Mouse (Mus musculus) hindbrain, embryonic 10.5 days (tissue): Measurements from ENCODE around the gene Pitx2. TPM values are rescaled to one million over a fixed set of nuclear protein-coding genes. Genes with fewer than 3 reads are reported as not detected.
A peak's percentile ranks its signal among the peaks of the same experiment; 100 is the strongest.

Experiments used
- DNase-seq: peaks from one replicate; pipeline ENCODE4 v3.0.0-alpha.2; 2017; ENCODE audit warnings: low spot score
- H3K27ac ChIP-seq: fragments of 300-500 bp; sonication (generic); 2 replicates; pipeline ENCODE4 v1.5.1; 2016; ENCODE audit warnings: mild to moderate bottlenecking, moderate library complexity
- H3K27me3 ChIP-seq: fragments of 300-500 bp; sonication (generic); 2 replicates; pipeline ENCODE4 v1.6.1; 2016; ENCODE audit warnings: mild to moderate bottlenecking; ENCODE audit not compliant: poor library complexity, insufficient read depth, severe bottlenecking
- H3K36me3 ChIP-seq: fragments of 300-500 bp; sonication (generic); 2 replicates; pipeline ENCODE4 v1.6.1; 2016; ENCODE audit warnings: mild to moderate bottlenecking, moderate library complexity
- H3K4me1 ChIP-seq: fragments of 300-500 bp; sonication (generic); replicated peaks from 2 replicates; pipeline ENCODE4 v1.6.1; 2016; ENCODE audit warnings: mild to moderate bottlenecking
- H3K4me3 ChIP-seq: fragments of 300-500 bp; sonication (generic); 2 replicates; pipeline ENCODE4 v1.5.1; 2016; ENCODE audit warnings: mild to moderate bottlenecking, moderate library complexity
- H3K9me3 ChIP-seq: fragments of 300-500 bp; sonication (generic); 2 replicates; pipeline ENCODE4 v1.6.1; 2016; ENCODE audit warnings: mild to moderate bottlenecking, moderate library complexity
- WGBS: fragments of 180-500 bp; shearing (Covaris S2); methylation state at CpG from one replicate; pipeline ENCODE4 v1.1.7; 2016; 5-methylcytosine and 5-hydroxymethylcytosine counted together
- polyA plus RNA-seq: library from polyadenylated mRNA; unstranded; fragments of >200 nt; fragmentation: Nextera tagmentation; extraction: Ambion mirVana; gene quantifications from 2 replicates; pipeline ENCODE4 v1.2.1, GENCODE M21; 2016

Pitx2 gene
- polyA plus RNA-seq, 1 experiment from 2014 or later = 21.1 TPM

DNA sequence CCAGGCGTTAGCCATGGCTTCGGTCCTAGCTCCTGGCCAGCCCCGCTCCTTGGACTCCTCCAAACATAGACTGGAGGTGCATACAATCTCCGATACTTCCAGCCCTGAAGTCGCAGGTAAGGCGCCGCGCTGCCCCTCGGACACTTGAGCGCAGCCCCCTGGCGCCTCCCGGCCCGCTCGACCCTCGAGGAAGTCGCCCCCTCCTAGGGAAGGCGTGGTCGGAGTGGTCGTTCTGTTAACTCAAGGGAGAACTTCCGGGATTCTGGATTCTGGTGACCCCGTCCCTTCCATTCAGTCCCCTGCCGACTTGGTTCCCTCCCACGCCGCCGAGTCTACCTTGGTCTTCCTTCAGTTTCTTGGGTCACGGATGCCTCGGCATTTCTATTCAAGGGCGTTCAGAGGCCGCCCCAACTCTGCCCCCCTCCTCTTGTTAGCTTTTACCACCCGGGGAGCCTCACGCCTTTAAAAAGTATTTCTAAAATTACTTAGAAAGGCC, 15.0 kb downstream of the Pitx2 start:
- Histone ChIP-seq H3K36me3 (no peaks in the 10 kb centered on the region), H3K27me3 (peaks cover 100% of the 10 kb centered on the region), H3K9me3 (no peaks in the 10 kb centered on the region), H3K27ac (no peak overlapping the region), H3K4me1 (peaks cover 44% of the 10 kb centered on the region), H3K4me3 (peak overlapping the region; percentile 63)
- peak; percentile 65 for DNase-seq
- under 1% methylated on average over 31 of the region's 31 CpGs for WGBS

GRCm38 (mm10) chr3:129215241-129215750, 15.6 kb downstream of the Pitx2 start:
- Histone ChIP-seq H3K36me3 (no peaks in the 10 kb centered on the region), H3K4me1 (peaks cover 44% of the 10 kb centered on the region), H3K4me3 (peak overlapping the region; percentile 63), H3K27ac (no peak overlapping the region), H3K9me3 (no peaks in the 10 kb centered on the region), H3K27me3 (peaks cover 100% of the 10 kb centered on the region)
- no peak for DNase-seq
- WGBS = 1% methylated on average over 26 of the region's 26 CpGs

GRCm38 (mm10) chr3:129215751-129216331, 16.2 kb downstream of the Pitx2 start:
- WGBS = under 1% methylated on average over 35 of the region's 35 CpGs
- peaks cover 100% of the 10 kb centered on the region for H3K27me3 ChIP-seq
- H3K36me3 ChIP-seq = no peaks in the 10 kb centered on the region
- H3K4me3 ChIP-seq = peak overlapping the region; percentile 63
- DNase-seq = peak; percentile 81
- peaks cover 49% of the 10 kb centered on the region for H3K4me1 ChIP-seq
- no peak overlapping the region for H3K27ac ChIP-seq
- no peaks in the 10 kb centered on the region for H3K9me3 ChIP-seq

DNA sequence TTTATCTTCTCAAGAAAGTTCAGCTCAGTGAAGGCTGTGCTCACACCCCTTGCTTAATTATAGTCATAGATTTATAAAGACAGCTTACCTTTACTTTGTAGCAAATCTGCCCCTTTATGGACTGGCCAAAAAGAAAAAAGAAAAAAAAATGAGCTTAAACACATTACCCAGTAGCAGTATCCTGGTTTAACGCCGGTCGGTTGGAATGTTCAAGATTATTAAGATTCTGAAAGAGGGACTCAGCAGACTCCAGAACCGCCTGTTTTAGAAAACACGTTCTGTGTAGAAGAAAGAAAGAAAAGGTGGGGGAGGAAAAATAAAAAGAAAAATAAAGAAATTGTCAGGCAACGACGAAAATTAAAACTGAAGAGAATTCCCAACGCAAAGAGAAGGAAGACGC, 16.8 kb downstream of the Pitx2 start:
- no peaks in the 10 kb centered on the region for H3K36me3 ChIP-seq
- no peak for DNase-seq
- 2% methylated on average over 9 of the region's 9 CpGs for WGBS
- peaks cover 100% of the 10 kb centered on the region for H3K27me3 ChIP-seq
- H3K4me1 ChIP-seq = peaks cover 50% of the 10 kb centered on the region
- no peak overlapping the region for H3K4me3 ChIP-seq
- H3K9me3 ChIP-seq = no peaks in the 10 kb centered on the region
- H3K27ac ChIP-seq = no peak overlapping the region

- peaks cover 50% of the 10 kb centered on the region for H3K4me1 ChIP-seq
- H3K27me3 ChIP-seq = peaks cover 100% of the 10 kb centered on the region
- under 1% methylated on average over 34 of the region's 34 CpGs for WGBS
- H3K9me3 ChIP-seq = no peaks in the 10 kb centered on the region
- H3K36me3 ChIP-seq = no peaks in the 10 kb centered on the region
- H3K4me3 ChIP-seq = no peak overlapping the region
- peak; percentile 69 for DNase-seq
- H3K27ac ChIP-seq = no peak overlapping the region
Observed at GRCm38 (mm10) chr3:129216911-129217561, 17.4 kb downstream of the Pitx2 start.

DNA sequence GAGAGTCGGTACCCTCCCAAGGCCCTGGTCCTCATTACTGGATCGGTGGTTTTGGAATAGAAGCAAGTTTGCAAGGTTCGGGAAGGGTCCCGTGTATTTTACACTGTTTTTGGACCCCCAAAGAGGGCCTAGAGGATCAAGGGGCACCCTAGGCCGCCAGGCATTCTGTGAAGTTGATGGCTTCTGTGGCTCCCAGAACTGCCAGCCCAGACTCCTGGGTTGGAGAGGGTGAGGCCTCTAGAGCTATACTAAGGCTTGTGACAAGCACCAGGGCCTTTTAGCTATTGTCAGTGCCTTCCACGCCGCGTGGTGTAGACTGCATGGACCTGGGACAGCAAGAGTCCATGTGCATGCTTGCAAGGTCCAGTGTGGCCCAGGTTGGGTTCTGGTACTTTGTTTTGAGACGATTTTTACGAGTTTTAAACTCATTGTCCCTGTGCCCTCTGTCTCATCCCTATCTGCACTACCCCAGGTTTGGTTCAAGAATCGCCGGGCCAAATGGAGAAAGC, 18.2 kb downstream of the Pitx2 start:
- Histone ChIP-seq H3K4me3 (no peak overlapping the region; the same call in 1 of the 2 replicates), H3K4me1 (peaks cover 50% of the 10 kb centered on the region), H3K9me3 (no peaks in the 10 kb centered on the region), H3K27ac (no peak overlapping the region), H3K36me3 (no peaks in the 10 kb centered on the region), H3K27me3 (peaks cover 100% of the 10 kb centered on the region)
- WGBS = 2% methylated on average over 12 of the region's 12 CpGs
- DNase-seq = no peak

GRCm38 (mm10) chr3:129218371-129218921, 18.8 kb downstream of the Pitx2 start:
- DNase-seq = peak; percentile 72
- under 1% methylated on average over 41 of the region's 41 CpGs for WGBS
- Histone ChIP-seq H3K4me3 (peak overlapping the region; percentile 20; the same call in 1 of the 2 replicates), H3K36me3 (no peaks in the 10 kb centered on the region), H3K27ac (no peak overlapping the region), H3K4me1 (peaks cover 48% of the 10 kb centered on the region), H3K9me3 (no peaks in the 10 kb centered on the region), H3K27me3 (peaks cover 100% of the 10 kb centered on the region)

DNA sequence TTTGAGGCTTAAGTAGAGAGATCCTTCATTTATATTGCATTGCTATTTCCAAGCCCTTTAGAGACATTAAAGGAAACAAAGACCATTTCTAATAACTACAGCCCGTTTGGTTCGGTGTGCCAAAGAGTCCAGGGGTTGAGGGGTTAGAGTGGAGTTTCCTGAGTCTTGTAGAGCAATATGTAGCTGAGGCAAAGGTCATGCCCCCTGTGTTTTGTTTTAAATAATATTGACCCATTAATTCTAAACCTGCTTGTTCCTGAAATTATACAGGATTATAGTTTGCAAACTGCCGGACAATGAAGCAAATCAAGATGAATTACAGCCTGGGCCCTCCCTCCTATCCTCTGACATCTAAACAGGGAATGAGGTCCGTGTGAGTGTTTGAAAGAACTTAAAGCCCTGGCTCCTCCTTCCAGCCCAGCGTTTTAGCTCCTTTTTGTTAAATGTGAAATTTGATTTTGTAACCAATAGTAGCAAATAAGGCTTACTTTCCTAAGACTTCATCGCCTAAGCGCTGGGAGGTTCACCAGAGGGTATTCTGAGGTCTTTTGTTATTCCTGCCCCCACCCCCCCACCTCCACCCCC, 20.5 kb downstream of the Pitx2 start:
- under 1% methylated on average over 7 of the region's 7 CpGs for WGBS
- no peak overlapping the region for H3K27ac ChIP-seq
- peaks cover 100% of the 10 kb centered on the region for H3K27me3 ChIP-seq
- H3K9me3 ChIP-seq = no peaks in the 10 kb centered on the region
- no peaks in the 10 kb centered on the region for H3K36me3 ChIP-seq
- peaks cover 39% of the 10 kb centered on the region for H3K4me1 ChIP-seq
- peak; percentile 30 for DNase-seq
- no peak overlapping the region for H3K4me3 ChIP-seq

- Histone ChIP-seq H3K36me3 (no peaks in the 10 kb centered on the region), H3K27me3 (peaks cover 100% of the 10 kb centered on the region), H3K4me1 (peaks cover 35% of the 10 kb centered on the region), H3K27ac (no peak overlapping the region), H3K9me3 (no peaks in the 10 kb centered on the region), H3K4me3 (no peak overlapping the region)
- WGBS = under 1% methylated on average over 24 of the region's 24 CpGs
- DNase-seq = peak; percentile 52
Observed at GRCm38 (mm10) chr3:129220681-129221379, 21.2 kb downstream of the Pitx2 start.

GRCm38 (mm10) chr3:129221380-129222260, 21.9 kb downstream of the Pitx2 start:
- H3K4me3 ChIP-seq = no peak overlapping the region
- H3K9me3 ChIP-seq = no peaks in the 10 kb centered on the region
- peaks cover 100% of the 10 kb centered on the region for H3K27me3 ChIP-seq
- peak; percentile 55 for DNase-seq
- no peaks in the 10 kb centered on the region for H3K36me3 ChIP-seq
- H3K4me1 ChIP-seq = peaks cover 32% of the 10 kb centered on the region
- H3K27ac ChIP-seq = no peak overlapping the region
- WGBS = 1% methylated on average over 27 of the region's 27 CpGs

GRCm38 (mm10) chr3:129222448-129223290, 23.0 kb downstream of the Pitx2 start:
- Histone ChIP-seq H3K27me3 (peaks cover 100% of the 10 kb centered on the region), H3K36me3 (no peaks in the 10 kb centered on the region), H3K27ac (no peak overlapping the region), H3K9me3 (no peaks in the 10 kb centered on the region), H3K4me3 (no peak overlapping the region), H3K4me1 (peaks cover 34% of the 10 kb centered on the region)
- WGBS = 2% methylated on average over 21 of the region's 21 CpGs
- no peak for DNase-seq
